ENCODE assay signal across 10 mouse cellular contexts in the genomic region with DNA sequence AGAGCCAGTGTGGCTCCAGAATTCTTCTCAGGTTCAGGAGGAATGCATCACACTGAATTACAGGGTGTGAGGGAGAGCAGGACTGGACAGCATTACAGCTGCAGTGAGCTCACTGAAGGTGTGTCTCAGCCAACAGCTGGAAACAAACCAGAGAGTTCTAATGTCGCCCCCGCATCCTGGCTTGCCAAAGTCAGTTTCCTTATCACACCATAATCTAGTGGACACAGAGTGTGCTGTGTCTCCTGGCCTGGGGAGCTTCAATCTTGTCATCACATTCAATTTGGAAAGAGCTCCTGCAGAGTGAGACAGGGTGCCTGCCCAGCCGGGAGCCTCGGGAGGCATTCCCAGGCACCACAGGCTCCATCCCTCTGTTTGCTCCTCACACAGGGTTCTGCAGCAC.
DNase-seq lines count a peak whose midpoint lies in the region; ATAC-seq lines count a peak whose summit lies in the region.
"Had no signal": no experiment of that assay in that cellular context is flagged by ENCODE, and none has a peak within 500 bp of the region (broad histone marks: within the 10 kb centered on the region; RNA-seq: fewer than 3 reads in every experiment).

No protein-coding gene starts in this region.

- WGBS in intestine, embryonic 16.5 days = 30% methylated on average over 4 of the region's 4 CpGs
- 50% methylated on average over 4 of the region's 4 CpGs for WGBS in forebrain, embryonic 16.5 days

- peak; percentile 73 for ATAC-seq in intestine, embryonic 16.5 days
- no peak for ATAC-seq in forebrain, embryonic 16.5 days

- H3K36me3 ChIP-seq in intestine, embryonic 16.5 days (ENCODE audit: control insufficient read depth, insufficient read depth, low read length) = no peaks in the 10 kb centered on the region
- no peaks in the 10 kb centered on the region for H3K36me3 ChIP-seq in forebrain, embryonic 16.5 days (ENCODE audit: control insufficient read depth, insufficient read depth)

- peak; percentile 28 to 59 for DNase-seq in adrenal gland, adult (ENCODE audit: inconsistent age in 2 of 2, low spot score in 1 of 2)
- no peak for DNase-seq in adrenal gland, postnatal 25 days
- peak; percentile 44 for DNase-seq in Muller cell, postnatal 12 days (ENCODE audit: inconsistent ontology term)
- peak; percentile 37 to 76 for DNase-seq in heart, adult 18-20 months
- DNase-seq in thymus, postnatal 0 days (ENCODE audit: low spot score) = no peak
- DNase-seq in layer of hippocampus, adult 8-10 months (ENCODE audit: low spot score in 2 of 2) = no peak
- DNase-seq: cerebellum, adult 18-20 months; thymus, adult 18-20 months had no signal

- no peak overlapping the region for H3K27ac ChIP-seq in intestine, embryonic 16.5 days (ENCODE audit: low read length)
- H3K27ac ChIP-seq in forebrain, embryonic 16.5 days (ENCODE audit: low read length) = no peak overlapping the region

- no peaks in the 10 kb centered on the region for H3K4me1 ChIP-seq in intestine, embryonic 16.5 days (ENCODE audit: control insufficient read depth, insufficient read depth, low read length)
- no peaks in the 10 kb centered on the region for H3K4me1 ChIP-seq in forebrain, embryonic 16.5 days (replicated peaks; ENCODE audit: control insufficient read depth, insufficient read depth, low read length)

- no peak overlapping the region for H3K4me3 ChIP-seq in intestine, embryonic 16.5 days (ENCODE audit: low read length)
- no peak overlapping the region for H3K4me3 ChIP-seq in forebrain, embryonic 16.5 days (replicated peaks; ENCODE audit: low read length)

- no peak overlapping the region for H3K9ac ChIP-seq in intestine, embryonic 16.5 days (ENCODE audit: low read depth, low read length)
- H3K9ac ChIP-seq in forebrain, embryonic 16.5 days (replicated peaks; ENCODE audit: low read depth, low read length) = no peak overlapping the region

- no peaks in the 10 kb centered on the region for H3K27me3 ChIP-seq in intestine, embryonic 16.5 days (replicated peaks; ENCODE audit: control insufficient read depth, insufficient read depth, low read length)
- no peaks in the 10 kb centered on the region for H3K27me3 ChIP-seq in forebrain, embryonic 16.5 days (replicated peaks; ENCODE audit: control insufficient read depth, insufficient read depth, low read length)

- no peak overlapping the region for H3K4me2 ChIP-seq in intestine, embryonic 16.5 days (ENCODE audit: low read depth, low read length)
- H3K4me2 ChIP-seq in forebrain, embryonic 16.5 days (ENCODE audit: low read length) = no peak overlapping the region

- no peaks in the 10 kb centered on the region for H3K9me3 ChIP-seq in intestine, embryonic 16.5 days (ENCODE audit: control insufficient read depth, low read length)
- H3K9me3 ChIP-seq in forebrain, embryonic 16.5 days (ENCODE audit: control insufficient read depth, low read length) = no peaks in the 10 kb centered on the region

Comparison
In these comparisons a context has a peak if more than half of its experiments do, and no peak if none do; other contexts are left out.
1. DNase-seq: peak in adrenal gland, adult (2 of 2), Muller cell, postnatal 12 days (single experiment) and heart, adult 18-20 months (2 of 2); none in adrenal gland, postnatal 25 days (single experiment), thymus, postnatal 0 days (single experiment) and layer of hippocampus, adult 8-10 months (0 of 2).